Mouse (Mus musculus) lung, postnatal 0 days (tissue): ENCODE measurements around the gene Nme4.

Experiments used
- CTCF ChIP-seq: IDR thresholded peaks from 2 replicates; pipeline ENCODE4 v1.5.1; 2016; ENCODE audit warnings: antibody characterized with exemption, mild to moderate bottlenecking
- EP300 ChIP-seq: IDR thresholded peaks from 2 replicates; pipeline ENCODE4 v1.6.1; 2016; ENCODE audit warnings: antibody characterized with exemption, mild to moderate bottlenecking, control low read depth

GRCm38 (mm10) chr17:26095121-26095740, at the start of gene Nme4:
- TF ChIP-seq EP300 = no peak
- TF ChIP-seq CTCF = no peak
